Mouse (Mus musculus) heart, adult 2 months (tissue): ENCODE results near the gene H13. TPM values are rescaled to one million over a fixed set of nuclear protein-coding genes. Genes with fewer than 3 reads are reported as not detected.
"Not testable (repeated sequence)": the region's sequence is repeated elsewhere in the genome, so short reads cannot be mapped to it uniquely, and the experiment has no call there.

Experiments
- DNase-seq, 2 experiments: peaks; one replicate each; pipeline ENCODE4 v3.0.0; 2021
- H3K27ac ChIP-seq: fragments of 200-600 bp; 2 replicates; pipeline ENCODE4 v1.8.1; 2022
- H3K27me3 ChIP-seq: fragments of 200-500 bp; 2 replicates; pipeline ENCODE4 v1.6.1; 2012; ENCODE audit warnings: mild to moderate bottlenecking, low read length, inconsistent platforms, mixed read lengths; ENCODE audit not compliant: control insufficient read depth, insufficient read depth
- H3K36me3 ChIP-seq: fragments of 200-500 bp; 2 replicates; pipeline ENCODE4 v1.6.1; 2012; ENCODE audit warnings: low read length, inconsistent platforms; ENCODE audit not compliant: control insufficient read depth, insufficient read depth
- H3K4me1 ChIP-seq: fragments of 200-500 bp; 2 replicates; pipeline ENCODE4 v1.6.1; 2011; ENCODE audit warnings: low read length; ENCODE audit not compliant: control insufficient read depth, insufficient read depth
- H3K4me3 ChIP-seq: fragments of 200-600 bp; 2 replicates; pipeline ENCODE4 v1.8.1; 2022
- H3K79me2 ChIP-seq: fragments of 200-500 bp; replicated peaks from 2 replicates; pipeline ENCODE4 v1.6.1; 2012; ENCODE audit warnings: mild to moderate bottlenecking, inconsistent platforms, low read length, moderate library complexity, mixed read lengths; ENCODE audit not compliant: control insufficient read depth, insufficient read depth
- H3K9ac ChIP-seq: fragments of 200-500 bp; 2 replicates; pipeline ENCODE4 v1.6.1; 2012; ENCODE audit warnings: low read depth, mild to moderate bottlenecking, control low read depth, inconsistent platforms, low read length, mixed read lengths
- CTCF ChIP-seq: fragments of 200-600 bp; IDR thresholded peaks from 2 replicates; pipeline ENCODE4 v1.8.1; 2022; ENCODE audit warnings: antibody characterized with exemption, mild to moderate bottlenecking, moderate library complexity
- EP300 ChIP-seq: fragments of 200-500 bp; IDR thresholded peaks from 2 replicates; pipeline ENCODE4 v1.6.1; 2011; ENCODE audit warnings: low read depth, low read length, control low read depth; ENCODE audit not compliant: insufficient read depth
- POLR2A ChIP-seq: fragments of 200-500 bp; IDR thresholded peaks from 2 replicates; pipeline ENCODE4 v1.6.1; 2011; ENCODE audit warnings: mild to moderate bottlenecking, low read depth, low read length, control low read depth; ENCODE audit not compliant: insufficient read depth
- WGBS: fragments of 180-500 bp; shearing (Covaris S2); methylation state at CpG from one replicate; pipeline ENCODE4 v1.1.7; 2018; 5-methylcytosine and 5-hydroxymethylcytosine counted together
- intact Hi-C: fragments of 180-260 bp; cut with DNase I; formaldehyde crosslinking; loops from one replicate; pipeline ENCODE4 v1.15.1; 2025
- polyA plus RNA-seq: library from polyadenylated mRNA; depleted of rRNA; stranded (reverse); fragments of >200 nt; gene quantifications from 2 replicates; pipeline ENCODE4 v1.2.3, GENCODE M21; 2012
- total RNA-seq, 2 experiments: library from RNA; stranded (reverse); gene quantifications; 2 replicates each; pipeline ENCODE4 v1.2.3; 2021

H13 gene
- total and polyA plus RNA-seq, 3 experiments, result 33.9 to 43.5 (median 37.6) TPM

DNA sequence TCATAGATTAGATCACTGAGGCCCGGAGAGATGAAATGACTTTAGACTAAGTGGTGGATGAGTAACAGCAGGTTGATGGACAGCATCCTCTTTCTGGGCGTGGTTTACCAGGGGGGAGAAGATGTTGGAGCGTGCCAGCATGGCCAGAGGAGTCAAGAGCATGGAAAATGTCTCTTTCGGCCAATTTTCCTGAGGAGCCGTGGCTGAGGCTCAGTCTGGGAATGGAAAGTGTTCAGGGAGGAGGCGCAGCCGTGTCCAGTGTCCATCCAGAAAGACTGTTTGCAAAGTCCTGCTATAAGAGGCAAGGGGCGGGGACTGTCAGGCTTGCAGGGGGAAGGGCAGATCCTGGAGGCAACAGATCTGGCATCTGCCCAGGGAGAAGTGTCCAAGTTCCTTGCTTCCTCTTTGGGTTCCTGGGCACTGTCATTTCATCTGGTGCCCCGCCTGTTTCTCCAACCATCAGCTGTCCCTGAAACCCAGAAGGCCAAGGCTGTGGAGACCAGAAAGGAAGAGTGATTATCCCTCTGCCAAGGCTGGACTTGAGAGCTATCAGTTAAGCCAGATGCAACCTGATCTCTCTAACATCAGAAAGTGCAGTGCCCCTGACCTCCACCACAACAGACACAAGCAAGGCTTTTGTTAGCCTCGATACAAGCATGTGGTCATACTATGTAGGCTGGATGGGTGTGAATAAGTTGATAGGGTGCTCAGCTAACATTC lies 16.2 kb upstream of the H13 start:
- H3K36me3 ChIP-seq, result no peaks in the 10 kb centered on the region
- 30% methylated on average over 10 of the region's 10 CpGs for WGBS
- no peaks in the 10 kb centered on the region for H3K79me2 ChIP-seq
- TF ChIP-seq POLR2A, result no peak
- TF ChIP-seq CTCF, result no peak
- no peak for TF ChIP-seq EP300
- peaks cover 8% of the 10 kb centered on the region; the same call in 1 of the 2 replicates for H3K4me1 ChIP-seq
- H3K27me3 ChIP-seq, result no peaks in the 10 kb centered on the region
- intact Hi-C loops, result no loop called here
- no peak overlapping the region for H3K4me3 ChIP-seq
- H3K9ac ChIP-seq, result no peak overlapping the region
- DNase-seq, result peak; percentile 55 to 71
- H3K27ac ChIP-seq, result peak overlapping the region; percentile 48

DNA sequence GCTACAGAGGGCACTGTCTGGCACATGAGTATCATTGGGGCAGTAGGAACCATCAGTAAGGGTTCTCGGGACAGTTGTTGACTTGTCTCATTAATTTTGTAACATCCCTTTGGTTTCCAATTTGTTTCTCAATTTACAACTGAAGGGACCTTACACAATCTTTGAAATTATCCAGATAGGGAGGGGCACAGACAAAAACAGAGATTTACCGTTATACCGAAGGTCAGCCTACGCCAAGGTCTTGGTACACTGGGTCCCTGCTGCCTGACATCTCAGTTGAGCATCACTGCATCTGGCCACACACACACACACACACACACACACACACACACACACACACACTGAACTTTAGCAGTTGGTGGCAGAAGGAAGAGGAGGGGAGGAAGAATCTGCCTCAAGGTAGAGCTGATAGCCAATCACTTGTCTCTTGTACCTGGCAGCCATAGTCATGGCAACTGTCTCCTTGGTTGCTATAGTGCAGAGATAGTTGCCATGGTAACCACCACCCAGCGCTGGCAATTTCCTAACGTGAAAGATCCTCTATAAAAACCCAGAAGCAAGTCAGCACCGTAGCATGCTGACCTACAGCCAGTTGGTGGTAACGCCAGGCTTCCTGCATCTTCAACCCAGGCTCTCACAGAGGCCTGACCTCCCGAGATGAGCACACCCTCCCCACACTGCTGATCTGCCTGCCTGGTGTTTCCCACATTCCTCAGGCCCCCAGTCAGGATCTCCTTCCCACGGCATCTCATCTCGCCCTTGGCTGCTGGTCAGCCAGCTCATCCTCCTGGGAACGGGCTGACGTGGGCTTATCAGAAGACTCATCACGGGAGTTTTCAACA lies 15.2 kb upstream of the H13 start:
- TF ChIP-seq CTCF (no peak), EP300 (no peak), POLR2A (no peak)
- Histone ChIP-seq H3K4me1 (peaks cover 8% of the 10 kb centered on the region; the same call in 1 of the 2 replicates), H3K4me3 (no peak overlapping the region), H3K27ac (peak overlapping the region; percentile 51; the same call in 1 of the 2 replicates), H3K9ac (no peak overlapping the region), H3K27me3 (no peaks in the 10 kb centered on the region), H3K79me2 (no peaks in the 10 kb centered on the region), H3K36me3 (no peaks in the 10 kb centered on the region)
- intact Hi-C loops, result no loop called here
- DNase-seq, result peak; percentile 51 to 69
- 33% methylated on average over 14 of the region's 14 CpGs for WGBS

GRCm38 (mm10) chr2:152657398-152657797 lies 11.9 kb upstream of the H13 start:
- peak in 1 of 2 experiments; percentile 47 for DNase-seq
- Histone ChIP-seq H3K9ac (no peak overlapping the region), H3K79me2 (no peaks in the 10 kb centered on the region), H3K27ac (no peak overlapping the region), H3K4me1 (peaks cover 8% of the 10 kb centered on the region; the same call in 1 of the 2 replicates), H3K27me3 (no peaks in the 10 kb centered on the region), H3K4me3 (no peak overlapping the region), H3K36me3 (no peaks in the 10 kb centered on the region)
- intact Hi-C loops, result loop anchor here (1.0 kb wide), 1 partner anchor 42 kb away; no protein-coding TSS in a partner anchor
- WGBS, result 50% methylated on average over 10 of the region's 10 CpGs
- peak; percentile 75 for TF ChIP-seq CTCF
- TF ChIP-seq EP300, result no peak
- TF ChIP-seq POLR2A, result no peak

GRCm38 (mm10) chr2:152661163-152661562 lies 8.1 kb upstream of the H13 start:
- intact Hi-C loops, result no loop called here
- Histone ChIP-seq H3K4me1 (no peaks in the 10 kb centered on the region), H3K4me3 (no peak overlapping the region), H3K27ac (no peak overlapping the region), H3K36me3 (no peaks in the 10 kb centered on the region), H3K79me2 (no peaks in the 10 kb centered on the region), H3K27me3 (no peaks in the 10 kb centered on the region), H3K9ac (no peak overlapping the region)
- WGBS, result 73% methylated on average over 6 of the region's 6 CpGs
- TF ChIP-seq POLR2A (no peak), EP300 (no peak), CTCF (no peak)
- DNase-seq, result no peak

- H3K27me3 ChIP-seq, H3K4me3 ChIP-seq, H3K79me2 ChIP-seq, H3K4me1 ChIP-seq, H3K36me3 ChIP-seq, DNase-seq, intact Hi-C loops, H3K9ac ChIP-seq, H3K27ac ChIP-seq: not testable (repeated sequence)
- WGBS, result 71% methylated on average over 3 of the region's 3 CpGs
Observed at GRCm38 (mm10) chr2:152666191-152666590, 3.1 kb upstream of the H13 start.
